Mouse (Mus musculus) intestine, embryonic 16.5 days (tissue): ENCODE measurements at regions not wholly inside any gene's neighbourhood (a gene's known extent, or its start where the extent isn't known, plus 50 kb on each side); places are given as distances from the start of the nearest gene placed in this dataset.

ENCODE experiments used
- ATAC-seq: fragments of 200-750 bp; cut with Nextera tagmentation; 2 replicates; pipeline ENCODE4 v1.8.0; 2017; ENCODE audit warnings: moderate TSS enrichment, moderate library complexity
- H3K27ac ChIP-seq: fragments of 300-500 bp; sonication (generic); 2 replicates; pipeline ENCODE4 v1.5.1; 2014; ENCODE audit warnings: mild to moderate bottlenecking, low read length
- H3K27me3 ChIP-seq: fragments of 300-500 bp; sonication (generic); replicated peaks from 2 replicates; pipeline ENCODE4 v1.6.1; 2014; ENCODE audit warnings: low read length, control low read depth, mixed read lengths; ENCODE audit not compliant: control insufficient read depth, insufficient read depth
- H3K36me3 ChIP-seq: fragments of 300-500 bp; sonication (generic); 2 replicates; pipeline ENCODE4 v1.6.1; 2014; ENCODE audit warnings: low read length, control low read depth; ENCODE audit not compliant: control insufficient read depth, insufficient read depth
- H3K4me1 ChIP-seq: fragments of 300-500 bp; sonication (generic); 2 replicates; pipeline ENCODE4 v1.6.1; 2014; ENCODE audit warnings: low read length, control low read depth, mixed read lengths; ENCODE audit not compliant: control insufficient read depth, insufficient read depth
- H3K4me2 ChIP-seq: fragments of 300-500 bp; sonication (generic); 2 replicates; pipeline ENCODE4 v1.6.1; 2014; ENCODE audit warnings: low read depth, low read length, control low read depth
- H3K4me3 ChIP-seq: fragments of 300-500 bp; sonication (generic); 2 replicates; pipeline ENCODE4 v1.5.1; 2014; ENCODE audit warnings: mild to moderate bottlenecking, low read length
- H3K9ac ChIP-seq: fragments of 300-500 bp; sonication (generic); 2 replicates; pipeline ENCODE4 v1.6.1; 2014; ENCODE audit warnings: low read depth, low read length
- H3K9me3 ChIP-seq: fragments of 300-500 bp; sonication (generic); 2 replicates; pipeline ENCODE4 v1.6.1; 2016; ENCODE audit warnings: low read length, control low read depth; ENCODE audit not compliant: control insufficient read depth
- WGBS: fragments of 180-500 bp; shearing (Covaris S2); extraction: QIAGEN DNeasy Blood & Tissue Kit; methylation state at CpG from one replicate; pipeline ENCODE4 v1.1.7; 2014; 5-methylcytosine and 5-hydroxymethylcytosine counted together

DNA sequence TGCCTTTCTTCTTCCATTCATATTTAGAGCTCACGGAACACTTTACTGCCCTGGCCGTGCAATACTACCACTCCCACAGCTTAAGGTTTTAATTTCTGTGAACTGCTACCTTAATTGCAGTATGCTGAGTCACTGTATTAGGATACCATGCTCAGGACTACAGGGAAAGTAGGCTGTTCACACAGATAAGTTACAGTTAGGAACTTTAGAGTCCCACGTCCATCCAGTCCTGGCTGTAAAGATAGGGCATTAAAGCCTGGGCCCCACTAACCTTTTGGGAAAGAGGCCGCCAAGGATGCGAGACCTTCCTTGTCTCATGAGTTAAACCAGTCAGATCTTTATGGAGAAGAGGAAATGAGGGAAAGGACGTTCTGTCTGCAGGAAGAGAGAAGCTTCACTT lies 574.6 kb downstream of the Stpg2 start:
- Histone ChIP-seq H3K4me2 (no peak overlapping the region), H3K9ac (no peak overlapping the region), H3K36me3 (no peaks in the 10 kb centered on the region), H3K4me1 (peaks cover 6% of the 10 kb centered on the region), H3K27ac (no peak overlapping the region), H3K27me3 (no peaks in the 10 kb centered on the region), H3K9me3 (no peaks in the 10 kb centered on the region), H3K4me3 (no peak overlapping the region)
- ATAC-seq = no peak
- WGBS = 65% methylated on average over 6 of the region's 6 CpGs

GRCm38 (mm10) chr3:139783406-139783805 lies 577.9 kb downstream of the Stpg2 start:
- no peak for ATAC-seq
- no peaks in the 10 kb centered on the region for H3K9me3 ChIP-seq
- no peak overlapping the region for H3K9ac ChIP-seq
- H3K27me3 ChIP-seq = no peaks in the 10 kb centered on the region
- no peak overlapping the region for H3K4me3 ChIP-seq
- peaks cover 6% of the 10 kb centered on the region for H3K4me1 ChIP-seq
- 67% methylated on average over 3 of the region's 3 CpGs for WGBS
- H3K4me2 ChIP-seq = no peak overlapping the region
- no peaks in the 10 kb centered on the region for H3K36me3 ChIP-seq
- no peak overlapping the region for H3K27ac ChIP-seq

DNA sequence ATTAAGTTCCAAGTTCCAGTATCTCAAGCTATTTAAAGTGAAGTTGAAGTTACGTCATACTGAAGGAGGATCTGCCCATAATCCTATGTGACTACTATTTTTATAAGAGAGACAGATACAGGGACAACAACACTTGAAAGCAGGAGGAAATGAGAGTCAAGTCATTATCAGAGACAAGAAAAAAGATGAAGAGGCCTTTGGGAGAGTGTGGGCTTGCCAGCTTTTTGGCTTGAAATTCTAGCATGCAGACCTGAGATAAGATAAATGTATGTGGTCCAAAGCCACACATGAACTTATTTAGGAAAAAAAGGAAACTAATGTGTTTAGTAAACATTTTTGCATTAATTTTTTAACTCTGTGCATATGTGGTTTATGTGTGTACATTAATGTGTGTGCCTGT lies 581.0 kb downstream of the Stpg2 start:
- no peak for ATAC-seq
- Histone ChIP-seq H3K9me3 (no peaks in the 10 kb centered on the region), H3K27me3 (no peaks in the 10 kb centered on the region), H3K4me2 (no peak overlapping the region), H3K9ac (no peak overlapping the region), H3K4me1 (no peaks in the 10 kb centered on the region), H3K27ac (no peak overlapping the region), H3K36me3 (no peaks in the 10 kb centered on the region), H3K4me3 (no peak overlapping the region)
- 87% methylated on average over 1 of the region's 1 CpGs for whole genome bisulfite sequencing

GRCm38 (mm10) chr3:139788854-139789253 lies 583.4 kb downstream of the Stpg2 start:
- no peak overlapping the region for H3K27ac ChIP-seq
- 70% methylated on average over 2 of the region's 2 CpGs for WGBS
- no peaks in the 10 kb centered on the region for H3K27me3 ChIP-seq
- no peaks in the 10 kb centered on the region for H3K4me1 ChIP-seq
- no peak overlapping the region for H3K4me3 ChIP-seq
- H3K36me3 ChIP-seq = no peaks in the 10 kb centered on the region
- H3K9ac ChIP-seq = no peak overlapping the region
- no peaks in the 10 kb centered on the region for H3K9me3 ChIP-seq
- ATAC-seq = no peak
- no peak overlapping the region for H3K4me2 ChIP-seq

DNA sequence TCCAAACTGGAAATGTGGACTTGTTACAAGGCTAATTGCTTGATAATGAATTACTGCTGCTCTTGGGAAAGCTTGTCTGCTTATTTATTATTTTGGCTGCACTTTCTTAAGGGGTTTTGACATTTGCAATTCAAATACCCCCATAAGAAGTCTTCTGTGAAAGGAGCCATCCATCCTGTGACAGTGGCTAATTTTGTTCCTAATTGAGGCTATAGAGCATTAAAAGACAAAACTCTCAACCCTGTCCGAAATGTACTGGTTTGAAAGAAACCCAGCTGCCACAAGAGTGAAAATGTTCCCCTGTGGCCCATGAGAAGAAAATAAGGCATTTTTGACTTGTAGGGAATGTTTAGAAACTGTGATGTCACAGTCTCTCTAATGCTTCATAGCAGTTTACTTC lies 591.2 kb downstream of the Stpg2 start:
- Histone ChIP-seq H3K4me2 (no peak overlapping the region), H3K9ac (no peak overlapping the region), H3K27ac (no peak overlapping the region), H3K4me1 (no peaks in the 10 kb centered on the region), H3K9me3 (no peaks in the 10 kb centered on the region), H3K27me3 (no peaks in the 10 kb centered on the region), H3K36me3 (no peaks in the 10 kb centered on the region), H3K4me3 (no peak overlapping the region)
- WGBS = 79% methylated on average over 1 of the region's 1 CpGs
- no peak for ATAC-seq

- Histone ChIP-seq H3K4me1 (no peaks in the 10 kb centered on the region), H3K4me3 (no peak overlapping the region), H3K4me2 (no peak overlapping the region), H3K27me3 (no peaks in the 10 kb centered on the region), H3K9ac (no peak overlapping the region), H3K27ac (no peak overlapping the region), H3K36me3 (no peaks in the 10 kb centered on the region), H3K9me3 (no peaks in the 10 kb centered on the region)
- ATAC-seq = no peak
- 88% methylated on average over 2 of the region's 2 CpGs for WGBS
Observed at GRCm38 (mm10) chr3:139799059-139799458, 593.6 kb downstream of the Stpg2 start.

GRCm38 (mm10) chr3:139802716-139803710 lies 597.5 kb downstream of the Stpg2 start:
- Histone ChIP-seq H3K4me2 (no peak overlapping the region), H3K9ac (no peak overlapping the region), H3K4me3 (no peak overlapping the region), H3K9me3 (no peaks in the 10 kb centered on the region), H3K27me3 (no peaks in the 10 kb centered on the region), H3K27ac (no peak overlapping the region), H3K4me1 (no peaks in the 10 kb centered on the region), H3K36me3 (no peaks in the 10 kb centered on the region)
- ATAC-seq = no peak
- WGBS = 54% methylated on average over 7 of the region's 7 CpGs

- WGBS = 72% methylated on average over 10 of the region's 10 CpGs
- no peak overlapping the region for H3K27ac ChIP-seq
- H3K4me2 ChIP-seq = no peak overlapping the region
- H3K36me3 ChIP-seq = no peaks in the 10 kb centered on the region
- H3K4me1 ChIP-seq = no peaks in the 10 kb centered on the region
- no peak for ATAC-seq
- no peak overlapping the region for H3K9ac ChIP-seq
- no peaks in the 10 kb centered on the region for H3K27me3 ChIP-seq
- H3K9me3 ChIP-seq = no peaks in the 10 kb centered on the region
- H3K4me3 ChIP-seq = no peak overlapping the region
Observed at GRCm38 (mm10) chr3:139828014-139828413, 622.5 kb downstream of the Stpg2 start.

DNA sequence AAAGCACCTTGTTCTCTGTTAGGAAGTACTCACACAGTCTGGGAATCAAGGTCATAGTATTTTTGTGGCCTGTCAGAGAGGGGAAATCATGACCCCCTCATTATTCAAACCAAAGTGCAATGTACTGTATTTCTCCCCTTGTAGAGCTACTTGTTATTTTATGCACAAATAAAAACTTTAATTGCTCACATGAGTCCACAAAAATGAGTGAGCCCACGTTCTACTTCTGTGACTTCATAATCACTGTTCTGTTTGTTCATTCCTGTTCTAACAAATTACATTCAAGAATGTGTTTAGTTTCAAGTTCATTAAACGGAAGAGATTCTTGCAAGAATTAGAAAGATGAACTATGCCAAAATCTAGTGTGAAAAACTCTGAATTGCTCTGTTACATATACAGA lies 623.1 kb downstream of the Stpg2 start:
- 47% methylated on average over 2 of the region's 2 CpGs for WGBS
- no peak overlapping the region for H3K4me3 ChIP-seq
- no peak for ATAC-seq

More for the DNA sequence above, 623.1 kb downstream of the Stpg2 start:
- Histone ChIP-seq H3K27me3 (no peaks in the 10 kb centered on the region), H3K9me3 (no peaks in the 10 kb centered on the region), H3K9ac (no peak overlapping the region), H3K36me3 (no peaks in the 10 kb centered on the region), H3K4me2 (no peak overlapping the region), H3K27ac (no peak overlapping the region), H3K4me1 (no peaks in the 10 kb centered on the region)
